Mouse (Mus musculus) olfactory bulb, adult 2 months (tissue): Measurements from ENCODE around the gene Ptprn2. TPM values are rescaled to one million over a fixed set of nuclear protein-coding genes. Genes with fewer than 3 reads are reported as not detected.

Source experiments
- H3K27ac ChIP-seq: fragments of 200-500 bp; 2 replicates; pipeline ENCODE4 v1.5.1; 2012; ENCODE audit warnings: low read depth, low read length; ENCODE audit not compliant: insufficient read depth
- H3K4me1 ChIP-seq: fragments of 200-500 bp; 2 replicates; pipeline ENCODE4 v1.6.1; 2012; ENCODE audit warnings: low read length; ENCODE audit not compliant: control insufficient read depth, insufficient read depth
- H3K4me3 ChIP-seq: fragments of 200-500 bp; 2 replicates; pipeline ENCODE4 v1.5.1; 2012; ENCODE audit warnings: mild to moderate bottlenecking, low read depth, low read length, moderate library complexity; ENCODE audit not compliant: insufficient read depth
- CTCF ChIP-seq: fragments of 200-500 bp; IDR thresholded peaks from 2 replicates; pipeline ENCODE4 v1.5.1; 2012; ENCODE audit warnings: low read depth, mild to moderate bottlenecking, low read length, moderate library complexity; ENCODE audit not compliant: insufficient read depth
- POLR2A ChIP-seq: fragments of 200-500 bp; IDR thresholded peaks from 2 replicates; pipeline ENCODE4 v1.6.1; 2012; ENCODE audit warnings: mild to moderate bottlenecking, low read depth, low read length, moderate library complexity; ENCODE audit not compliant: insufficient read depth
- WGBS: fragments of 180-500 bp; shearing (Covaris S2); methylation state at CpG from one replicate; pipeline ENCODE4 v1.1.7; 2018; 5-methylcytosine and 5-hydroxymethylcytosine counted together
- polyA plus RNA-seq: library from polyadenylated mRNA; stranded (reverse); fragments of >200 nt; gene quantifications from 2 replicates; pipeline ENCODE4 v1.2.4, GENCODE M21; 2012; ENCODE audit warnings: low replicate concordance; ENCODE audit not compliant: missing spikeins, insufficient read depth, insufficient read length

Gene Ptprn2
- polyA plus RNA-seq: not detected in 2 replicates

DNA sequence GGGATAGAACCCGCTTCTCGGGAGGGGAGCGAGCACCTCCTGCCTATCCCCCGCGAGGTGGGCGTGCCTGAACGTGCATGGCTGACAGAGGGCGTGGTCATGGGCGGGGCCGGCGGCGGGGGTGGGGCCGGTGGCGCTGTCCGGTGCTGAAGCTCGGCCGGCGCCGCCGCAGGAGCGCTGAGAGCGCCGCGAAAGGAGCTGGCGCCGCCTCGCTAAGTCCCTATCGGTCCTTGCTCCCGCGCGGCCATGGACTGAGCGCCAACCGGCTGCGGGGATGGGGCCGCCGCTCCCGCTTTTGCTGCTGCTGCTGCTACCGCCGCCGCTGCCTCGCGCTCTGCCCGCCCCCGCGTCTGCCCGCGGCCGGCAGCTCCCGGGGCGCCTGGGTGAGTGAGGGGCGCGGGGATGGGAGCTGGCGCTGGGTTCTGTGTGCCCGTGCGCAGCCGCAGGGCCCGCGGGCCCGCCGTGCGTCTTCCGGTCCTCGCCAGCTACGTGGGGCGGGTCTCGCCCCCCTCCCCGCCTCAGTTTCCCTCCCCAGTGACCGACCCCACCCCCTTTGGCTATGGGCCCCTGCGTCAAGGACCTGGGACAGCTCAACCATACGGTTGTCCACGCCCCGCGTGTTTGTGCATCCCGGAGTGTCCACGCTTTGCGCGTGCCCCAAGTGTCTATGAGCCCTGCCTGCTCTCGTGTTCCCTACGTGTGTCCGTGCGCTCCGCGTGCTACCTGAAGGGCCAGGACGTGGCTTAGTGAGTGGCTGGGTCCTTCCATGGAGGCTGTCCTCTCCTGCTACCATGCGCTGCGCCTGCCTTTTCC, at the start of gene Ptprn2:
Gene Ptprn2, plus strand, starts transcription at position 130 of the 813 bp plus-strand sequence.
- Histone ChIP-seq H3K4me1 (peaks cover 23% of the 10 kb centered on the region), H3K27ac (peak within 1 kb of the TSS; percentile 84), H3K4me3 (peak within 1 kb of the TSS; percentile 70)
- under 1% methylated on average over 85 of the region's 86 CpGs for WGBS
- TF ChIP-seq POLR2A (peak; percentile 28; the same call in 1 of the 2 replicates), CTCF (no peak)

- no peaks in the 10 kb centered on the region for H3K4me1 ChIP-seq
- H3K27ac ChIP-seq: no peak overlapping the region
- no peak overlapping the region for H3K4me3 ChIP-seq
- no peak for TF ChIP-seq POLR2A
- no peak for TF ChIP-seq CTCF
- WGBS: 76% methylated on average over 3 of the region's 3 CpGs
Measured at GRCm38 (mm10) chr12:116436125-116436524, 49.4 kb upstream of the Ptprn2 start.

DNA sequence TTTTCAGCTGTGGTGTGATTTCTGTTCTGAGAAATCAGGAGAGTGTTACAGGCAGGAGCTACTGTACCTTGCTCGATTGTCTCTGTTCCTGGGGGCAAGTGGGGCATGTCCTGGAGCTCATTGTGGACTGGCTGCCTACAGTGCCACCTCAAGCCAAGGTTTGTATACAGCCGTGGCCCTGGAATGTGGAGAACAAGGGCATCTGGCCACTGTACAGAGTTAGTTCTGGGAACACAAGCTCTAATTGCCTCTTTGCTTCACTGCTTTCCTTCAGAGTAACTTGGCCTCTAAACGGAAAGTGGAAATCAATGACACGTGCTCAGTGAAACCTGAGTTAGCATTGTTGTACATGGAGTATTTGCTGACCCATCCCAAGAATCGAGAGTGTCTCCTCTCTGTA, 46.9 kb upstream of the Ptprn2 start:
- no peak overlapping the region for H3K27ac ChIP-seq
- H3K4me3 ChIP-seq: no peak overlapping the region
- 65% methylated on average over 5 of the region's 5 CpGs for WGBS
- H3K4me1 ChIP-seq: no peaks in the 10 kb centered on the region
- TF ChIP-seq CTCF: no peak
- no peak for TF ChIP-seq POLR2A

DNA sequence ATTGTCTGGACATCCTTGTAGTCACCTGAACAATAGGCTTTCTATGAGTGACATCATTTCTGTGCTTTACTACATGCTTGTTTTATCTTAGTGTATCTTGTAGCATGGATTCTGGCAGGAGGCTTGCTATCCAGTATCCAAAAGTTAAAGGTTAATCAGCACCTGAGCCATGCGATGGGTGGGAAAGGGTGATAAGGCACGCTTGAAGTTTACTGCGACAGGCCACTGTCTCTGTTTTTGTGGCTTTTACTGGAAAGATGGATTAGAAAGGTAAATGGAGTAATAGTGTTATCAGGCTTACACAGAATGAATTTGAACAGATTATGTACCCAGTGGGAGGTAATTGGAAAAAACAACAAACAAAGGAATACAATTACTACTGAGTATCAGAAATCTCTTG, 43.3 kb upstream of the Ptprn2 start:
- TF ChIP-seq CTCF: no peak
- no peak for TF ChIP-seq POLR2A
- H3K27ac ChIP-seq: no peak overlapping the region
- no peak overlapping the region for H3K4me3 ChIP-seq
- WGBS: 98% methylated on average over 3 of the region's 3 CpGs
- no peaks in the 10 kb centered on the region for H3K4me1 ChIP-seq

GRCm38 (mm10) chr12:116449536-116449935, 36.0 kb upstream of the Ptprn2 start:
- H3K27ac ChIP-seq: no peak overlapping the region
- TF ChIP-seq POLR2A: no peak
- no peak for TF ChIP-seq CTCF
- WGBS: 92% methylated on average over 2 of the region's 2 CpGs
- H3K4me3 ChIP-seq: no peak overlapping the region
- no peaks in the 10 kb centered on the region for H3K4me1 ChIP-seq

DNA sequence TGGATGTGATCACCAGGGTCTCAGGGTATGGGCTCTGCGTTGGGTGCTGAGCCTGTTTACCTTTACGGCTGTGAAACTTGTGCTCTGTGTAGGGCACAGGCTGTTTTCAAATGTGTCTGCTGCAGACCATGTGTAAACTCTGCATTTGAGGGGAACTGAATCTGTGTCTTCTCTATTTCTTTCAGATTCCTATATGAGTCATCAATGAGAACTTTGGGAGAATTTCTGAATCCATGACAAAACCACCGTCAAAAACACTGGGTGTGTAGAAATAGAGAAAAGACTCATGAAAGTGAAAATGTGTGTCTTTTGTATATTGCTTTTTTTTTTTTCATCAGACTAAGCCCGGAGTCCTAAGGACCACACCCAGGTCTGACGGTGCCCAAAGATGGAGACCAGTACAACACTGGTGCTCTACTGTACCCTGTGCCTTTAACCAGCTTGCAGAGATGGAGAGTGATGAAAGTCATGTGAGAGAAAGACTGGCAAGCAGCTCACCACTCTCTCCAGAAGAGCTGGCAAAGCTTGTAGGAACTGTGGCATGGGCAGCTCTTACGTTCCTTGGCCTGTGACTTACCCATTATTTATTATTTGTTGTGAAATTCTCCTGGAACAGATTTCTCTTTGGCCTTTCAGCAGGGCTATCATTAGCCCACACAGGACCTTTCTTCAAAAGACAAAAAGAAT, 25.0 kb upstream of the Ptprn2 start:
- no peaks in the 10 kb centered on the region for H3K4me1 ChIP-seq
- no peak for TF ChIP-seq POLR2A
- TF ChIP-seq CTCF: no peak
- H3K27ac ChIP-seq: no peak overlapping the region
- 85% methylated on average over 6 of the region's 6 CpGs for WGBS
- no peak overlapping the region for H3K4me3 ChIP-seq

DNA sequence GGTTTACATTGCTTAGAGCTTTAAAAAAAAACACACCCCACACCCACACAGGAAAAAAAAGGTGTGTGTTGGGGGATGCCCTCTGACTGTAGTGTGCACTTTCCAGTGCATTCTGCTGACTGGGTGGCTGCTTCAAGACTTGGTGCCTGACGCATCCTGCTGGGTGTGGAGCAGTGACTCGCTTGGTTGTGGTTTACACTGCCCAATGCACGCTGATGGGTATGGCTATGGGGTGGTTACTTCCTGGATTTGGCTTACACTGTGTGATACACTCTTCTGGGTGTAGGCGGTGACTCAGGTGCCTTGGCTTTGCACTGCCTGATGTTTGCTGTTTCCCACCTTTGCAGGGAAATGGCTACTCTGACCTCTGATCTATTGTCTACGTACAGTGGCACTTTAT, 18.5 kb upstream of the Ptprn2 start:
- no peak for TF ChIP-seq POLR2A
- no peak for TF ChIP-seq CTCF
- no peaks in the 10 kb centered on the region for H3K4me1 ChIP-seq
- H3K27ac ChIP-seq: no peak overlapping the region
- H3K4me3 ChIP-seq: no peak overlapping the region
- 91% methylated on average over 5 of the region's 5 CpGs for WGBS

GRCm38 (mm10) chr12:116468348-116468747, 17.2 kb upstream of the Ptprn2 start:
- 95% methylated on average over 1 of the region's 1 CpGs for WGBS
- Histone ChIP-seq H3K27ac (no peak overlapping the region), H3K4me1 (no peaks in the 10 kb centered on the region), H3K4me3 (no peak overlapping the region)
- TF ChIP-seq POLR2A (no peak), CTCF (no peak)

DNA sequence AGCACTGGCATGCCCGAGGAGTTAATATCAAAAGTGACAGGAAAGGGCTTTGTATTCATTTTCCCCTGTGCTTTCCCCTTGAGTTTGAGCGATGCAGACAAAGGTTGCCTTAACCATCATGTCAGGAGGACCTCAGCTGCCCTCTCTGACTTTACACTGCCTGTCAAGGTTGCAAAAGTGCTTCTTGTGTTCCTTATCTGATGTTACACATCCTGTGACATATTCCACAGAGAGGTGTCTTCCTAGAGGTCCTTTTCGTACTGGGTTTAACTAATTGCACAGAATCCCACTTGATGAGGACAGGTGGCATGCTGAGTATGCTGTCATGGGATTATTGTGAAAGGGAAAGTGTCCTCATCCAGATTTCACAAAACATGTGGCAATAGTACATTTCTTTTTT, 16.4 kb upstream of the Ptprn2 start:
- TF ChIP-seq CTCF (no peak), POLR2A (no peak)

More for the DNA sequence above, 16.4 kb upstream of the Ptprn2 start:
- no peak overlapping the region for H3K27ac ChIP-seq
- no peaks in the 10 kb centered on the region for H3K4me1 ChIP-seq
- whole genome bisulfite sequencing: 85% methylated on average over 3 of the region's 3 CpGs
- H3K4me3 ChIP-seq: no peak overlapping the region
